Mouse (Mus musculus) neural tube, embryonic 12.5 days (tissue): ENCODE data around the gene Casp9. TPM values are rescaled to one million over a fixed set of nuclear protein-coding genes. Genes with fewer than 3 reads are reported as not detected.

ENCODE experiments used
- ATAC-seq: fragments of 200-750 bp; cut with Nextera tagmentation; 2 replicates; pipeline ENCODE4 v1.8.0; 2017; ENCODE audit warnings: low read depth, mild to moderate bottlenecking, moderate TSS enrichment, moderate library complexity; ENCODE audit not compliant: low FRiP score
- H3K27ac ChIP-seq: fragments of 300-500 bp; sonication (generic); 2 replicates; pipeline ENCODE4 v1.5.1; 2016
- H3K27me3 ChIP-seq: fragments of 300-500 bp; sonication (generic); replicated peaks from 2 replicates; pipeline ENCODE4 v1.6.1; 2016; ENCODE audit warnings: mild to moderate bottlenecking
- H3K36me3 ChIP-seq: fragments of 300-500 bp; sonication (generic); 2 replicates; pipeline ENCODE4 v1.6.1; 2016; ENCODE audit warnings: mild to moderate bottlenecking
- H3K4me1 ChIP-seq: fragments of 300-500 bp; sonication (generic); 2 replicates; pipeline ENCODE4 v1.6.1; 2016
- H3K4me2 ChIP-seq: fragments of 300-500 bp; sonication (generic); replicated peaks from 2 replicates; pipeline ENCODE4 v1.6.1; 2016; ENCODE audit warnings: mild to moderate bottlenecking
- H3K4me3 ChIP-seq: fragments of 300-500 bp; sonication (generic); 2 replicates; pipeline ENCODE4 v1.5.1; 2016
- H3K9ac ChIP-seq: fragments of 300-500 bp; sonication (generic); 2 replicates; pipeline ENCODE4 v1.6.1; 2016; ENCODE audit warnings: mild to moderate bottlenecking
- H3K9me3 ChIP-seq: fragments of 300-500 bp; sonication (generic); 2 replicates; pipeline ENCODE4 v1.6.1; 2016; ENCODE audit warnings: mild to moderate bottlenecking
- WGBS: fragments of 180-500 bp; shearing (Covaris S2); methylation state at CpG from one replicate; pipeline ENCODE4 v1.1.7; 2016; 5-methylcytosine and 5-hydroxymethylcytosine counted together
- polyA plus RNA-seq: library from polyadenylated mRNA; unstranded; fragments of >200 nt; fragmentation: Nextera tagmentation; extraction: Ambion mirVana; gene quantifications from 2 replicates; pipeline ENCODE4 v1.2.1, GENCODE M21; 2016

Casp9 gene
- polyA plus RNA-seq, 1 experiment from 2014 or later, result 23.1 TPM

DNA sequence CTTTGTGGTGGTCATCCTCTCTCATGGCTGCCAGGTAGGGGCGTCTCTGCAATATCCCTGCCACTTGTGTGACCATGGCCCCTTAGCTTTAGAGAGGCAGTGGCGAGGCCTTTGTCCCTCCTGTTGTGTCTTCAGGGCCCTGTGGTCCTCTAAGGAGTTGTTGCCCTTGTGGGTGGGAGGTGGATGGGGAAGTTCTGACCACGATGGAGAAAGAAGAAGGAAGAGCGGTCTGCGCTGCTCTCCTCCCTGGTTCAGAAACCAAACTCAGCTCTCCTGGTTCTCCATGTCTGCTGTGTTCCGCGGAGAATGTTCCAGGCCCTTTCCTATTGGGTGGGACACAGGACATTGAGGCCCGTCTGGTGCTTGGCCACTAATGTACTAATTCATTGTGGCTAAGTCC, 12.5 kb downstream of the Casp9 start:
- H3K4me2 ChIP-seq, result no peak overlapping the region
- peaks cover 75% of the 10 kb centered on the region for H3K36me3 ChIP-seq
- WGBS, result 98% methylated on average over 8 of the region's 8 CpGs
- H3K27me3 ChIP-seq, result no peaks in the 10 kb centered on the region
- ATAC-seq, result no peak
- H3K27ac ChIP-seq, result no peak overlapping the region
- no peaks in the 10 kb centered on the region for H3K9me3 ChIP-seq
- H3K9ac ChIP-seq, result no peak overlapping the region
- H3K4me1 ChIP-seq, result no peaks in the 10 kb centered on the region
- H3K4me3 ChIP-seq, result no peak overlapping the region

DNA sequence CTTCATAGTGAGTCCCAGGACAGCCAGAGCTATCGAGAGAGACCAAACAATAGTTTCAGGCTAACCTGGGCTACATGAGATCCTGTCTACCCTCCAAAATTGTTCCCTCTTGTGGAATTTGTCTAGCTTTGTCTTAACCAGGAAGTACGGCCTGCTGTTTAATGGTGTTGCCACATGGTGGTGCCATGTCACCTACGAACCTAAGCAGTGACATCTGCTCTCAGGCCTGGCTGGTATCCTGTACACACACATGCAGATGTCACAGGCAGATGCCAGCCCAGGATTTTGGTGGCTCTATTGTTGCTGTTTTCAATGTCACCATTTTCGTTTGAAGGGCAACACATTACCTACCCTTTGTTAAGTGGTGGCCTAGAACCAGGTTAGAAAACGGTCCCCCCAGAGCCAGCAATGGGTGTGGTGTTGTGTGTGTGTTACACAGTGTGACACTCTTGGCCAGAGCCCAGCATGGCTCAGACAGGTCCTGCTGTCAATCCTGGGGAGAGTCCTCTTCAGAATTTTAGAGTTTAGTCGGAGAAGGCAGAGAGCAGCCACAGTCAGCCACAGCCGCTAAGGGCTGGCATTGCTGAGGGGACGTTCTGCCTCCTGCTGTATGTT, 16.5 kb downstream of the Casp9 start:
- Histone ChIP-seq H3K27me3 (no peaks in the 10 kb centered on the region), H3K36me3 (peaks cover 95% of the 10 kb centered on the region), H3K4me2 (no peak overlapping the region), H3K4me1 (no peaks in the 10 kb centered on the region), H3K4me3 (no peak overlapping the region), H3K9ac (no peak overlapping the region), H3K9me3 (no peaks in the 10 kb centered on the region), H3K27ac (no peak overlapping the region)
- ATAC-seq, result 0 out of 2 replicates have a peak, but pooled peaks have one; percentile 44
- WGBS, result 82% methylated on average over 8 of the region's 8 CpGs

DNA sequence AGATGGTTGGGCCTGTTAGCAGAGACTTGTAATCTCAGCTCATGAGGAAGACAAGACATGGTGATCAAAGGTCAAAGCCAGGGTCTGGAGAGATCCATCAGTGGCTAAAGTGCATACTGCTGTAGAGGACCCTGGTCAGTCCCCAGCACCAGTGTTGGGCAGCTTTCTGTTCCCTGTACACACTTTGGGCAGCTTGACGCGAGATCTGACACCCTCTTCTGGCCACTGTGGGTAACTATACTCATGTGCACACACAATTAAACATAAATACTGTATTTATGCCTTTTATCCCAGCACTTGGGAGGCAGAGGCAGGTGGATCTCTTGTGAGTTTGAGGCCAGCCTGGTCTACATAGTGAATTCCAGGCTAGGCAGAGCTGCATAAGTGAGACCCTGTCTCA, 17.6 kb downstream of the Casp9 start:
- peaks cover 90% of the 10 kb centered on the region for H3K36me3 ChIP-seq
- no peak overlapping the region for H3K4me3 ChIP-seq
- ATAC-seq, result no peak
- 98% methylated on average over 2 of the region's 2 CpGs for WGBS
- no peaks in the 10 kb centered on the region for H3K27me3 ChIP-seq
- no peak overlapping the region for H3K27ac ChIP-seq
- H3K9me3 ChIP-seq, result no peaks in the 10 kb centered on the region
- no peak overlapping the region for H3K4me2 ChIP-seq
- H3K9ac ChIP-seq, result no peak overlapping the region
- H3K4me1 ChIP-seq, result no peaks in the 10 kb centered on the region

DNA sequence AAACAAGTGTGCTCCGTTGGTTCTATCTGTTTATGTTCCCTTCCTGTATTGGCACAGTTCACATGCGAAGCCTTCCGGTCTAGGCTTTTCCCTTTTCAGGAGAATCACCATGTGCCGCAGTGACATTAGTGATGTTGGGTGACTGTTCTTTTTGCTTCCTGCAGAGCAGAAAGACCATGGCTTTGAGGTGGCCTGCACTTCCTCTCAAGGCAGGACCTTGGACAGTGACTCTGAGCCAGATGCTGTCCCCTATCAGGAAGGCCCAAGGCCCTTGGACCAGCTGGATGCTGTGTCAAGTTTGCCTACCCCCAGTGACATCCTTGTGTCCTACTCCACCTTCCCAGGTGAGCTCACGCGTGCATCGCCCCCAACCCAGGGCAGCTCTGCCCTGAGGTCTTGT, 18.0 kb downstream of the Casp9 start:
- no peak overlapping the region for H3K4me2 ChIP-seq
- WGBS, result 97% methylated on average over 7 of the region's 7 CpGs
- H3K4me1 ChIP-seq, result no peaks in the 10 kb centered on the region
- no peak for ATAC-seq
- no peak overlapping the region for H3K4me3 ChIP-seq
- H3K36me3 ChIP-seq, result peaks cover 89% of the 10 kb centered on the region
- no peak overlapping the region for H3K9ac ChIP-seq
- no peaks in the 10 kb centered on the region for H3K9me3 ChIP-seq
- no peak overlapping the region for H3K27ac ChIP-seq
- no peaks in the 10 kb centered on the region for H3K27me3 ChIP-seq

DNA sequence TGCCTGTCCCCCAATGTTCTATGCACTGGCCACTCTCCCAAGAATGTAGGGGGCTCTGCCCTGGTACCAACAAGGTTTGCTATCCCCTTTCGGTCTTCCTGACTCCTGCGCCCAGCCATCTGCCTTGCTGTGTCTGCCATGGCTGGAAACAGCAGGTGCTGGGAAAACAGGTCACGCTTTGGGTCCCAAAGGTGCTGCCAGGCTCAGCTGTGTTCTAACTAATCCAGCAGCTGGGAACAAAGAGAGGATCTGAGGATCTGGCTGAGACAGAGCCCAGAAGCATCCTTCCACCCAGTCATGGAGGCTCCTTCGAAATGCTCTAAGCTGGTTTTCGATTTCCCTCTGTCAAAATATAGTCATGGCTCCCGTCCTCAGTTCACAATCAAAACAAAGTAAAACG, 22.9 kb downstream of the Casp9 start:
- Histone ChIP-seq H3K36me3 (peaks cover 44% of the 10 kb centered on the region), H3K27me3 (no peaks in the 10 kb centered on the region), H3K4me3 (no peak overlapping the region), H3K9ac (no peak overlapping the region), H3K4me1 (0 out of 2 replicates have a peak, but pooled peaks cover 4% of the 10 kb centered on the region), H3K9me3 (no peaks in the 10 kb centered on the region), H3K27ac (no peak overlapping the region), H3K4me2 (no peak overlapping the region)
- WGBS, result 89% methylated on average over 7 of the region's 7 CpGs
- no peak for ATAC-seq

DNA sequence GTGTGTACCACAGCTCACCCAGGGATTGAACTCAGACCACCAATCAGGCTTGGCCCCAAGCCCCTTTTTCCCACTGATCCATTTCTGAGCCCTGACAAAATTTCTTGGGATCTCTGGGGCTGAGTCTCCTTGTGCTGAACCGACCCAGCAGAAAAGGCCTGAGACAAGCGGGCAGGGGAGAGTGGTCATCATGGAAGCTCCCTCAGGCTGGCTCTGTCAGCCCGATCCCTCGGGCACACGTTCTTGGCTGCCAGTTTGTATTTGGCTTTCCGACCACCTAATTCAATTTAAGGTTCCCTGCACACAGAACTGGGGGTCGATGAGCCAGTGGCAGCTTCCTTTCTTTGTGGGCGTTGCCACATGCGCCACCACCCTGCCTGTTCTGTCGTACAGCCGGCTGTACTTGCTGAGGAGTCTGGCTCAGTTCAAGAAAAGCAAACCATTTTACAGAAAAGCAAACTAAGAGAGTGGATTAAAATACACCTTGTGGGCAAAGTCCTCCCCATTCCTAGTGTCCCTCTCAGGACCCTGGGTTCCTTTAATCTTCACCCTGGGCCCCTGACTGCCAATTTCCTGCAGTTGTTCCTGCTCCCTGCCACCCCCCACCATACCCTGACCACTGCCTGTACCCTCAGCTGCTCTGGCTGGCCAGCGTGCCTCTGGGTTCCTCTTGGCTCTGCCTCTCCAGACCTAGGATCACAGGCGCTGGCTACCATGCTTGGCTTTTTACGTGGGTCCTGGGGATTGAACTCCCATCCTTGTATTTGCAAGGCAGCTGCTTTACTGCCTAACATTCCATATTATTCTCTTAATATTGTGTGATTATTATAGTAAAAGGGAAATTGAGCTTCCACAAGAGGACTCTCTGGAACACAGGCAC, 23.6 kb downstream of the Casp9 start:
- Histone ChIP-seq H3K4me1 (0 out of 2 replicates have a peak, but pooled peaks cover 4% of the 10 kb centered on the region), H3K27ac (no peak overlapping the region), H3K9me3 (no peaks in the 10 kb centered on the region), H3K27me3 (no peaks in the 10 kb centered on the region), H3K4me3 (no peak overlapping the region), H3K36me3 (peaks cover 36% of the 10 kb centered on the region), H3K9ac (no peak overlapping the region), H3K4me2 (no peak overlapping the region)
- no peak for ATAC-seq
- 72% methylated on average over 14 of the region's 14 CpGs for WGBS

DNA sequence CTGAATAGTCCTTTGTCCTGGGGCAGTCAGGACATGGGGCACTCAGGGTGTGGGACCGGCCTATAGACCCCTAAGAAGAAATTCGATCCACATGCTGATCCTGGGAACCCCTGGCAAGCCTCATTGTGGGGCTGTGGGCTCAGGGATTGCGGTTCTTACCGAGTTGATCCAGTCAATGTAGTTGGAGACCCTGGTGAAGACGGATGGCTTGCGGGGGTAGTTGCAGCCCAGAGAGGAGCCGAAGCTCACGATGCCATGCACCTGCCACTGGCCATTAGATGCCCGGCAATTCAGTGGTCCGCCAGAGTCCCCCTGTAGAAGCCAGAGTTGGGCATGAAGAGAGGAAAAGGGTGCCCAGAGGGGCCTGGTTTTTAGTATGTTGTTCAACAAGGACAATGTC, 24.3 kb downstream of the Casp9 start:
- ATAC-seq, result no peak

DNA sequence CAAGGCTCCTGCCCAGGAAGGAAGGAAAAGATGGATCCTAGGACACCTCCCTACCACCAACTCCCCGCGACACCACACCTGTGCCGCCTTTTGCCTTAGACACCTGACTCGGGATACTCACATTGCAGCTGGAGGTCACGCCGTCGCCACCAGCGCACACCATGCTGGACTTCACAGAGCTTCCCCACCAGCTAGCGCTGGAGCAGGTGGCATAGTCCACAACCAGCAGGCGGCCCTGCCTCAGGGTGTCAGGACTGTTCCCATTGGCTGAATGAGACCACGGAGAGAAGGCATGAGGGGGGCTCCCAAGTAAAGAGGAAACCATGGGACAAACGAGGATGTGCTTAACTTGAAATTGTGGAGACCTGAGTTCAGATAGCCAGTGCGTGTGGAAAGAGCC, 25.4 kb downstream of the Casp9 start:
- H3K4me2 ChIP-seq, result no peak overlapping the region
- H3K4me1 ChIP-seq, result 0 out of 2 replicates have a peak, but pooled peaks cover 4% of the 10 kb centered on the region
- 89% methylated on average over 13 of the region's 13 CpGs for WGBS
- H3K4me3 ChIP-seq, result no peak overlapping the region
- H3K27ac ChIP-seq, result no peak overlapping the region
- H3K9ac ChIP-seq, result no peak overlapping the region
- H3K9me3 ChIP-seq, result no peaks in the 10 kb centered on the region
- no peaks in the 10 kb centered on the region for H3K27me3 ChIP-seq
- H3K36me3 ChIP-seq, result peaks cover 18% of the 10 kb centered on the region
- ATAC-seq, result no peak

More for the DNA sequence above, 24.3 kb downstream of the Casp9 start:
- H3K9me3 ChIP-seq, result no peaks in the 10 kb centered on the region
- no peak overlapping the region for H3K4me3 ChIP-seq
- 0 out of 2 replicates have a peak, but pooled peaks cover 4% of the 10 kb centered on the region for H3K4me1 ChIP-seq
- no peak overlapping the region for H3K27ac ChIP-seq
- no peak overlapping the region for H3K9ac ChIP-seq
- 68% methylated on average over 10 of the region's 10 CpGs for WGBS
- H3K27me3 ChIP-seq, result no peaks in the 10 kb centered on the region
- no peak overlapping the region for H3K4me2 ChIP-seq
- H3K36me3 ChIP-seq, result peaks cover 29% of the 10 kb centered on the region

DNA sequence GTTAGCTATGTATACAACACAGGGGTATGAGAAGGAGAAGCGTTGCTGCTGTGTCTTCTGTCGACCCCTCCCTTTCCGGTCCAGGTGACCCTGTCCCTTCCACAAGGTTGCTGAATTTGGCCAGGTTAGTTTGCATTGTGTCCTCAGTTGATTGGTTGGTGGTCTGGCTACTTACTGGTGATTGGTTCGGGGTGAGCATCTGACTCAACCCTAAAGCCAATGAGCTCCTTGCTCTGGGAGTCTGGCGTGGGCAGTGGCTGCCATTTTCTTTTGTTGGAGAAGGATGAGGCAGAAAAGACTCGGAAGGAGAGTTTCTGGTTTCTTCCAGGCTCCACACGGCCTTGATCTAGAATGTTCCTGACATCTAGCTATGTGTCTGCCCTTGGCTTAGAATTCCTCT, 25.9 kb downstream of the Casp9 start:
- Histone ChIP-seq H3K4me1 (0 out of 2 replicates have a peak, but pooled peaks cover 4% of the 10 kb centered on the region), H3K27me3 (no peaks in the 10 kb centered on the region), H3K4me3 (no peak overlapping the region), H3K9ac (no peak overlapping the region), H3K36me3 (peaks cover 13% of the 10 kb centered on the region; the same call in 1 of the 2 replicates), H3K4me2 (no peak overlapping the region), H3K9me3 (no peaks in the 10 kb centered on the region), H3K27ac (no peak overlapping the region)
- no peak for ATAC-seq
- 91% methylated on average over 7 of the region's 7 CpGs for WGBS

DNA sequence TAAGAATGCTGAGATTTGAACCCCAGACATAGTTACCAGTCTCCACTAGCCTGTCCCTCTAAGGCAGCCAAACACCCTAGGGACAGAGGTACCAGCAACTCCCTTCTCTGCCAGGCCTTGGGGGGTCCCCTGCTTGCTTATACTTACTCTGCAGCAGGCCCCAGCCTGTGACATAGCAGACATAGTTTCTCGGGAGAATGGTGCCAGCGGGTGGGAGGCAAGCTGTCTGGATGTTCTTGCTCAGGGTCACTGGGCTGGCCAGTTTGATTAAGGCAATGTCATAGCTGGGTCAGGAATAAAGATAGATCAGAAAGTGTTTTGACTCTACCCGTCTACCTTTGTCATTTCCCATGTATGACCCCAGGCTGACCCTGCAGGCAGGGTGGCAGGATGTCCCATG, 27.8 kb downstream of the Casp9 start:
- 78% methylated on average over 3 of the region's 3 CpGs for WGBS
- no peak for ATAC-seq
- Histone ChIP-seq H3K9me3 (no peaks in the 10 kb centered on the region), H3K27ac (no peak overlapping the region), H3K9ac (no peak overlapping the region), H3K4me3 (no peak overlapping the region), H3K4me2 (no peak overlapping the region), H3K36me3 (no peaks in the 10 kb centered on the region), H3K4me1 (0 out of 2 replicates have a peak, but pooled peaks cover 4% of the 10 kb centered on the region), H3K27me3 (no peaks in the 10 kb centered on the region)

DNA sequence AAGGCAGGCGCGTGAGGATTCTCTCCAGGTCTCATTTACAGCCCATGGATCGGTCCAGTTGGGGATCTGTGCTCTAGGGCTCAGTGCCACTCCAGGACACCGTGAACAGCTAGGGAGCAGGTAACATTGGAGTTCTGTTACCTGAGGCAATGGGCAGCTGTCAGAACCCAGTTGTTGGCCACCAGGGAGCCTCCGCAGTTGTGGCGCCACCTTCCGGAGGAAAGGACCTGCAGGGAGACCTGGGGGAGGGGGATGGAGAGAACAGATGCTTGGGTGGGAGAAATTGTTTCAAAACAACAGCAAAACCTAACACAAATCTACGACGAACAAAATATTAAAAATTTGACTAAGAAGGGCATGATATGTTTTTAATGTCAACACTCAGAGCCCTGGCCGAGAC, 28.7 kb downstream of the Casp9 start:
- Histone ChIP-seq H3K9me3 (no peaks in the 10 kb centered on the region), H3K36me3 (no peaks in the 10 kb centered on the region), H3K27me3 (no peaks in the 10 kb centered on the region), H3K4me2 (no peak overlapping the region), H3K27ac (no peak overlapping the region), H3K4me3 (no peak overlapping the region), H3K9ac (no peak overlapping the region), H3K4me1 (0 out of 2 replicates have a peak, but pooled peaks cover 4% of the 10 kb centered on the region)
- WGBS, result 79% methylated on average over 10 of the region's 10 CpGs
- ATAC-seq, result no peak

DNA sequence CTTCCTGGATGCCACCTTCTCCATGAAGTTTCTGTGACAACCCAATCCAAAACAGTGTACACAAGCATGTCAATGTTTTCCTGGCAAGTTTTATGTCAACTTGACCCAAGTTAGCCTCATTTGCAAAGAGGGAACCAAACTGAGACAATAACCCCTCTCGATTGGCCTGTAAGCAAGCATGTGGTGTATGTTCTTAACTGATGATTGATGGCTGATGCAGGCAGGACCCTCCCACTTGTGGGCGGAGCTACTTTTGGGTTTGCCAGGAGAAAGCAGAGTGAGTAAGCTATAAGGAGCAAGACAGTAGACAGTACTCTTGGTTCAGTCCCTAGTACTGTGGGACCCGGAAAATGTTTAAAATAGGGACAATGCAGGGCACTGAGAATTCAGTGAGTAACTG, 29.6 kb downstream of the Casp9 start:
- Histone ChIP-seq H3K4me3 (no peak overlapping the region), H3K9me3 (no peaks in the 10 kb centered on the region), H3K4me2 (no peak overlapping the region), H3K27me3 (no peaks in the 10 kb centered on the region), H3K4me1 (no peaks in the 10 kb centered on the region), H3K27ac (no peak overlapping the region), H3K9ac (no peak overlapping the region), H3K36me3 (no peaks in the 10 kb centered on the region)
- WGBS, result 64% methylated on average over 3 of the region's 3 CpGs
- ATAC-seq, result no peak
